Comparison of ENCODE assay signal across 18 mouse cellular contexts in the genomic region with DNA sequence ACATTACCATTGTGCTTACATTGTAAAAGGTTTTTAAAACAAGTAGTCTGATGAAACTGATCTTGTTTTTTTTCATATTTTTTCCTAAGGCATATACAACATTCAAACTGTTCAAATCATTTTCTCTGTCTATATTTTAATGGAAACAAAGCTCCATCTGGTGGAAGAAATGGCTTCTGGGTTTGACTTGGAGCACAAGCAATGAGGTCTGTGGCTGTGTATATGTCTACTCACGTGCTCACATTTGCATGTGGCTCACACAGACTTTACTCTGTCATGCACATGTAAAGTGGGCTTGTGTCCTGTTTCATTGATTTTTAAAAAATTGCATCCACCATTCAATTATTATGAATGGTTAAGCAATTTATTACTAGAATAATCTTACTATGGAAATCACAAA.
DNase-seq lines count a peak whose midpoint lies in the region; ATAC-seq and TF ChIP-seq lines count a peak whose summit lies in the region.
"Had no signal": no experiment of that assay in that cellular context is flagged by ENCODE, and none has a peak within 500 bp of the region (broad histone marks: within the 10 kb centered on the region; RNA-seq: fewer than 3 reads in every experiment).

No protein-coding gene starts in this region.

- no peaks in the 10 kb centered on the region for H3K27me3 ChIP-seq in forebrain, embryonic 15.5 days
- H3K27me3 ChIP-seq in forebrain, embryonic 12.5 days, result no peaks in the 10 kb centered on the region
- H3K27me3 ChIP-seq in hindbrain, embryonic 13.5 days, result no peaks in the 10 kb centered on the region
- H3K27me3 ChIP-seq: heart, embryonic 13.5 days; hindbrain, embryonic 15.5 days; kidney, embryonic 15.5 days; limb, embryonic 15.5 days; midbrain, embryonic 12.5 days; stomach, embryonic 15.5 days had no signal

- WGBS in forebrain, embryonic 15.5 days, result 54% methylated on average over 1 of the region's 1 CpGs
- 64% methylated on average over 1 of the region's 1 CpGs for WGBS in forebrain, embryonic 12.5 days
- WGBS in hindbrain, embryonic 13.5 days, result 77% methylated on average over 1 of the region's 1 CpGs

- TF ChIP-seq CTCF in left cerebral cortex, adult 2 months (IDR thresholded peaks at IDR 0.05), result peak; percentile 46

- H3K4me1 ChIP-seq in forebrain, embryonic 15.5 days, result no peaks in the 10 kb centered on the region
- 0 out of 2 replicates have a peak, but pooled peaks cover 4% of the 10 kb centered on the region for H3K4me1 ChIP-seq in forebrain, embryonic 12.5 days
- no peaks in the 10 kb centered on the region for H3K4me1 ChIP-seq in hindbrain, embryonic 13.5 days (replicated peaks)
- H3K4me1 ChIP-seq: heart, embryonic 13.5 days; hindbrain, embryonic 15.5 days; kidney, embryonic 15.5 days; limb, embryonic 15.5 days; midbrain, embryonic 12.5 days; stomach, embryonic 15.5 days had no signal

- H3K36me3 ChIP-seq in forebrain, embryonic 15.5 days, result no peaks in the 10 kb centered on the region
- no peaks in the 10 kb centered on the region for H3K36me3 ChIP-seq in forebrain, embryonic 12.5 days (replicated peaks)
- H3K36me3 ChIP-seq in hindbrain, embryonic 13.5 days, result no peaks in the 10 kb centered on the region
- H3K36me3 ChIP-seq: heart, embryonic 13.5 days; hindbrain, embryonic 15.5 days; kidney, embryonic 15.5 days; limb, embryonic 15.5 days; midbrain, embryonic 12.5 days; stomach, embryonic 15.5 days had no signal

- H3K9me3 ChIP-seq in forebrain, embryonic 15.5 days, result no peaks in the 10 kb centered on the region
- H3K9me3 ChIP-seq in forebrain, embryonic 12.5 days, result no peaks in the 10 kb centered on the region
- no peaks in the 10 kb centered on the region for H3K9me3 ChIP-seq in hindbrain, embryonic 13.5 days
- H3K9me3 ChIP-seq: heart, embryonic 13.5 days; hindbrain, embryonic 15.5 days; kidney, embryonic 15.5 days; limb, embryonic 15.5 days; midbrain, embryonic 12.5 days; stomach, embryonic 15.5 days had no signal

- DNase-seq in left cerebral cortex, adult 2 months (ENCODE audit: extremely low spot score in 1 of 2, low spot score in 2 of 2), result no peak
- no peak for DNase-seq in left cerebral cortex, adult 8-10 months (ENCODE audit: low spot score in 2 of 2)
- peak; percentile 2 for DNase-seq in right cerebral cortex, adult 18-20 months
- no peak for DNase-seq in right cerebral cortex, postnatal 36 days (ENCODE audit: low spot score in 2 of 2)
- DNase-seq: adrenal gland, adult 8-10 months; gastrocnemius, postnatal 25 days; lung, postnatal 14 days; thymus, postnatal 36 days had no signal

- H3K27ac ChIP-seq in forebrain, embryonic 15.5 days (replicated peaks), result no peak overlapping the region
- H3K27ac ChIP-seq in forebrain, embryonic 12.5 days, result no peak overlapping the region
- no peak overlapping the region for H3K27ac ChIP-seq in left cerebral cortex, adult 2 months
- H3K27ac ChIP-seq in hindbrain, embryonic 13.5 days, result no peak overlapping the region
- H3K27ac ChIP-seq: heart, embryonic 13.5 days; hindbrain, embryonic 15.5 days; kidney, embryonic 15.5 days; limb, embryonic 15.5 days; midbrain, embryonic 12.5 days; stomach, embryonic 15.5 days had no signal

- intact Hi-C loops in left cerebral cortex, adult 2 months (cut with DNase I), result loop anchor here (10.0 kb wide), 1 partner anchor 490 kb away; no protein-coding TSS in a partner anchor

- no peak overlapping the region for H3K4me3 ChIP-seq in forebrain, embryonic 15.5 days
- H3K4me3 ChIP-seq in forebrain, embryonic 12.5 days (replicated peaks), result no peak overlapping the region
- H3K4me3 ChIP-seq in left cerebral cortex, adult 2 months, result no peak overlapping the region
- H3K4me3 ChIP-seq in hindbrain, embryonic 13.5 days, result no peak overlapping the region
- H3K4me3 ChIP-seq: heart, embryonic 13.5 days; hindbrain, embryonic 15.5 days; kidney, embryonic 15.5 days; limb, embryonic 15.5 days; midbrain, embryonic 12.5 days; stomach, embryonic 15.5 days had no signal

- no peak overlapping the region for H3K4me2 ChIP-seq in forebrain, embryonic 15.5 days (replicated peaks)
- no peak overlapping the region for H3K4me2 ChIP-seq in forebrain, embryonic 12.5 days
- no peak overlapping the region for H3K4me2 ChIP-seq in hindbrain, embryonic 13.5 days
- H3K4me2 ChIP-seq: heart, embryonic 13.5 days; hindbrain, embryonic 15.5 days; kidney, embryonic 15.5 days; limb, embryonic 15.5 days; midbrain, embryonic 12.5 days; stomach, embryonic 15.5 days had no signal

- peak; percentile 78 for ATAC-seq in forebrain, embryonic 15.5 days (replicated peaks)
- ATAC-seq in forebrain, embryonic 12.5 days (ENCODE audit: low FRiP score), result no peak
- no peak for ATAC-seq in monocyte, adult 5-6 weeks (replicated peaks; ENCODE audit: insufficient number of reproducible peaks, low FRiP score, low TSS enrichment, poor library complexity, severe bottlenecking)
- no peak for ATAC-seq in hindbrain, embryonic 13.5 days (ENCODE audit: low FRiP score)

- no peak overlapping the region for H3K9ac ChIP-seq in forebrain, embryonic 15.5 days (replicated peaks)
- no peak overlapping the region for H3K9ac ChIP-seq in forebrain, embryonic 12.5 days
- no peak overlapping the region for H3K9ac ChIP-seq in hindbrain, embryonic 13.5 days
- H3K9ac ChIP-seq: heart, embryonic 13.5 days; hindbrain, embryonic 15.5 days; kidney, embryonic 15.5 days; limb, embryonic 15.5 days; midbrain, embryonic 12.5 days; stomach, embryonic 15.5 days had no signal
